In genomic region chr14:40959586-40959985, GRCm38 (mm10) we compare ENCODE assay signal across 12 mouse cellular contexts. TPM values are rescaled to one million over a fixed set of nuclear protein-coding genes. Genes with fewer than 3 reads are reported as not detected.
DNase-seq lines count a peak whose midpoint lies in the region; TF ChIP-seq lines count a peak whose summit lies in the region.
"Had no signal": no experiment of that assay in that cellular context is flagged by ENCODE, and none has a peak within 500 bp of the region (broad histone marks: within the 10 kb centered on the region; RNA-seq: fewer than 3 reads in every experiment).

No protein-coding gene starts in this region.

- H3K27ac ChIP-seq in kidney, adult 2 months (ENCODE audit: insufficient read depth, low read depth, low read length): peak overlapping the region; percentile 81
- peak overlapping the region; percentile 57; the same call in 1 of the 2 replicates for H3K27ac ChIP-seq in limb, embryonic 10.5 days

- H3K4me3 ChIP-seq in kidney, adult 2 months (ENCODE audit: insufficient read depth, low read depth, low read length): no peak overlapping the region
- no peak overlapping the region for H3K4me3 ChIP-seq in limb, embryonic 10.5 days
- H3K4me3 ChIP-seq: limb, embryonic 13.5 days had no signal

- no peak for DNase-seq in kidney, adult 2 months
- DNase-seq in kidney, postnatal 4 days: no peak
- peak; percentile 22 for DNase-seq in thymus, postnatal 4 days
- no peak for DNase-seq in thymus, postnatal 10 days (ENCODE audit: low spot score in 2 of 2)
- DNase-seq in limb, embryonic 10.5 days (ENCODE audit: low spot score): no peak
- peak; percentile 26 for DNase-seq in testis, postnatal 10 days (ENCODE audit: low spot score)
- no peak for DNase-seq in left cerebral cortex, postnatal 4 days
- no peak for DNase-seq in adrenal gland, adult (ENCODE audit: inconsistent age in 2 of 2, low spot score in 1 of 2)
- DNase-seq: cerebellum, postnatal 14 days; gastrocnemius, postnatal 10 days; right cerebral cortex, adult 18-20 months had no signal

- H3K4me1 ChIP-seq in kidney, adult 2 months (ENCODE audit: control insufficient read depth, insufficient read depth, low read length): peaks cover 64% of the 10 kb centered on the region
- peaks cover 70% of the 10 kb centered on the region for H3K4me1 ChIP-seq in limb, embryonic 10.5 days

- no peaks in the 10 kb centered on the region for H3K36me3 ChIP-seq in kidney, adult 2 months (ENCODE audit: control insufficient read depth, insufficient read depth, low read length)
- 0 out of 2 replicates have a peak, but pooled peaks cover 2% of the 10 kb centered on the region for H3K36me3 ChIP-seq in limb, embryonic 10.5 days
- H3K36me3 ChIP-seq: limb, embryonic 13.5 days had no signal

- TF ChIP-seq CTCF in kidney, adult 2 months (conservative IDR thresholded peaks at IDR 0.05; ENCODE audit: insufficient read depth, insufficient read length, low read depth, low read length): no peak

- no peaks in the 10 kb centered on the region for H3K9me3 ChIP-seq in limb, embryonic 10.5 days (replicated peaks)
- H3K9me3 ChIP-seq: limb, embryonic 13.5 days had no signal

- TF ChIP-seq POLR2A in kidney, adult 2 months (IDR thresholded peaks at IDR 0.05; ENCODE audit: low read depth, low read length): no peak

- intact Hi-C loops in left cerebral cortex, postnatal 4 days (cut with DNase I): no loop called here

- H3K27me3 ChIP-seq in kidney, adult 2 months (replicated peaks; ENCODE audit: control insufficient read depth, insufficient read depth, low read length): no peaks in the 10 kb centered on the region
- no peaks in the 10 kb centered on the region for H3K27me3 ChIP-seq in limb, embryonic 10.5 days (ENCODE audit: low read depth, poor library complexity, severe bottlenecking)
- H3K27me3 ChIP-seq: limb, embryonic 13.5 days had no signal

- 25% methylated on average over 3 of the region's 3 CpGs for WGBS in kidney, adult 2 months
- WGBS in limb, embryonic 10.5 days: 56% methylated on average over 3 of the region's 3 CpGs

RNA-seq across cellular contexts. Expression of gene Tspan14, which starts 7.0 kb away (rescaled TPM):
- 119 and 121 TPM in 2 replicates for polyA plus RNA-seq in kidney, adult 2 months (2012; rRNA removed)
- polyA plus RNA-seq in limb, embryonic 10.5 days (2016; fragmentation: Nextera tagmentation; extraction: Ambion mirVana): 75.3 and 77.6 TPM in 2 replicates
- 10 to 100 TPM; 81.9 to 86.2 TPM for total RNA-seq in left cerebral cortex, postnatal 4 days (2021)

RNA-seq across cellular contexts. Expression of gene Fam213a, which starts 54.0 kb away (rescaled TPM):
- polyA plus RNA-seq in kidney, adult 2 months (2012; rRNA removed): 68.2 and 80.8 TPM in 2 replicates
- polyA plus RNA-seq in limb, embryonic 10.5 days (2016; fragmentation: Nextera tagmentation; extraction: Ambion mirVana): 27.5 and 37.0 TPM in 2 replicates
- total RNA-seq in left cerebral cortex, postnatal 4 days (2021): 100 to 1,000 TPM in 1 of 2 experiments, 10 to 100 TPM in 1; 88.0 to 105 TPM

Comparison
In these comparisons a context has a peak if more than half of its experiments do, and no peak if none do; other contexts are left out.
1. DNase-seq: peak in thymus, postnatal 4 days (single experiment) and testis, postnatal 10 days (single experiment); none in kidney, adult 2 months (single experiment), kidney, postnatal 4 days (0 of 2), thymus, postnatal 10 days (0 of 2), limb, embryonic 10.5 days (single experiment), left cerebral cortex, postnatal 4 days (single experiment) and adrenal gland, adult (0 of 2).